Mouse (Mus musculus): ENCODE results near the gene Slc24a3.

DNA sequence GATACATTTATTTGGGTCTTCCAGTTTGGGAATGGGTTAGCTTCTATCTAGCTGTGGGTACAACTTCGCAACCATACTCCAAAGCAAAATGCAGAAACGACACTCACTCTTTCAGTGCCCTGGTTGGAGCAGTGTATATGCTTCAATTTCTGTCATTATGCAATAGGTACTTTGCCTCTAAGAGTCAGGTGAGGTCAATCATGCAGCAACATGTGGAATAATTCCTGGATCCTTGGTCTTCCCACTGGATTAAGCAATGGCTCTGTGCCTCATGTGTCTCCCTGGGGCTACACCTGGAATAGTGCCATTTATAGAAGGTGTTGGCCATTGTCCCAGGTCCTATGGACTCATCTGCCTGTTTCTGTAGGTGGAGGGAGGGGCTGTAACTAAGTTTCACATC is 49.9 kb downstream of the Slc24a3 start:
- TF ChIP-seq CTCF (IDR thresholded peaks at IDR 0.05; ENCODE audit: extremely low read depth, insufficient read depth, low read length) (no peak), POLR2A (IDR thresholded peaks at IDR 0.05; ENCODE audit: extremely low read depth, insufficient read depth, low read length) (no peak)
